Mouse (Mus musculus): ENCODE measurements around the gene Patl2.
"Not testable (repeated sequence)": the region's sequence is repeated elsewhere in the genome, so short reads cannot be mapped to it uniquely, and the experiment has no call there.

The Patl2 gene

DNA sequence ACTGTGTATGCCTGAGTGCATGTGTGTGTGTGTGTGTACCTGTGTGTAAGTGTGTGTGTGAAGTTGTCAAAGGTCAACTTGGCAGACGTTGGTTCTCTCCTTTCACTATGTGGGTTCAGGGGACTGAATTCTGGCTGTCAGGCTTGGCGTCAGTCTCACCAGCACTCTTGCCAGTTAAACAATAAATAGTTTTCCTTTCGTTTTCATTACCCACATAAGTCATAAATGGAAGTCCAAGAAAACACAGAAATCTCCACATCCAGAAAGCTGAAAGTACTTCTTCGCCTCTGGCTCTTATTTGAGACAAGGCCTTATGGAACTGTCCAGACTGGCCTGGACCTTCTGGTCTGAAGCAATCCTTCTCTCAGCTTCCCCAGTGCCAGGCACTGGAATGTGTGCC, 40.2 kb downstream of the Patl2 start:
- DNase-seq (ENCODE audit: extremely low spot score): no peak

DNA sequence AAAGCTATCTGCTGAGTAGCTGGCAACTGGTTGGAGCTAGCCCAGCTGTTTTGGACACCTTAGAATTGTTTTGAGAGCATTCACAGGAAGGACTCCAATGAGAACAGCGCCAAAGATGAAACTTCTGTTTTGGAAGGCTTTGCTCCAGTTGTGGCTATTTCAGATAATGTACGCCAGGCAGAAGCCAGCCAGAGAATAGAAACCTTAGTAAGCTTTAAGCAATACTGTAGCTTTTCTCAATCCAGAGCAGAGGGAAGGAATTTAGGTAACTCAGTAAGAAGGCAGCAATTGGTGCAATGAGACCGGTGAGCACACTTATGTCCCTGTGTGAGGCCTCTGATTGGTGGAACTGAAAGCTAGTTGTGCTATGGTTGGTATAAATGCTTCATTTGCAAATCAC, 42.9 kb downstream of the Patl2 start:
- DNase-seq (ENCODE audit: extremely low spot score): no peak

DNA sequence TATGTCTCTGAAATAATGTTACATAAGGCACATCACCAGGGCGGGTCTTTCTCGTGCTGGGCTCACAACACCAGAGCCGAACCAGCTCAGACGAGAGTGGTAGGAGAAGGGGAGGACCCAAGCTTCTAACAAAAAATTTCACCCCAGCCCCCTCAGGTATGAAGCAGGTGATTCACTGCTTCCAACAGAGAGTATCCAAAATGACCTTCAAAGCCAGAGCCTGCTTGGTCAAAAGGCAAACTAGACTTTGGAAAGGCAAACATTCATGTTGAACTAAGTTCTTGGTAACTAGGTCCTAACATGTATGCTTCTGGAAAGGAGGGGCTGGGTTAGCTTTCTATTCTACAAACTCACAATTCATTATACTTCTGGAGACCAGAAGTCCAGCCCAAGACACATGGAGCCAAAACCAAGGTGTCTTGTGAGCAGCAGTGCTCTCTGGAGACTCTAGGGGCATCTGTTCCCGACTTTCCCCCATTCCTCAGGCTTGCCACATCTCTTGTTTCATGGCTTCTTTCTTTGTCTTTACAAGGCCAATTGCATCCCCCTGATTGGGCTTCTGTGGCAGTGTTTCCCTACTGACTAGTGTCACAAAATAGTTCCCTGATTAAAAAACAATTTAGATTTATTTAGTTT, 44.5 kb downstream of the Patl2 start:
- no peak for DNase-seq (ENCODE audit: extremely low spot score)

DNA sequence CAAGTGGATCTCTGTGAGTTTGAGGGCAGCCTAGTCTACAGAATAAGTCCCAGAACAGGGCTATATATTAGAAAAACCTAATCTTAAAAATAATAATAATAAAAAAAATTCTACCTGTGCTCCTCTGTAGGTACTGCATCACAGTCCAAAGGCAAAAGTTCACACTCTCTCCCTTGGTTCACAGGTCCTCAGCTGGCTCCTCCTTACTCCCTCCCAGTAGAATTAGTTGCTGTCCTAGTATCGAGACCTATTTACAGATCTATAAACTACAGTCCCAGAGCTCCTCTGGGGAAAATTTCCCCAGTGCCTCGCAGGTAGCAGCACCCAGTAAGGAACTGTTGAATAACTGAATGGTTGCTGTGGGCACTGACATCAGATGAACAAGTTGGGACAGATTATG, 45.2 kb downstream of the Patl2 start:
- no peak for DNase-seq (ENCODE audit: extremely low spot score)

DNA sequence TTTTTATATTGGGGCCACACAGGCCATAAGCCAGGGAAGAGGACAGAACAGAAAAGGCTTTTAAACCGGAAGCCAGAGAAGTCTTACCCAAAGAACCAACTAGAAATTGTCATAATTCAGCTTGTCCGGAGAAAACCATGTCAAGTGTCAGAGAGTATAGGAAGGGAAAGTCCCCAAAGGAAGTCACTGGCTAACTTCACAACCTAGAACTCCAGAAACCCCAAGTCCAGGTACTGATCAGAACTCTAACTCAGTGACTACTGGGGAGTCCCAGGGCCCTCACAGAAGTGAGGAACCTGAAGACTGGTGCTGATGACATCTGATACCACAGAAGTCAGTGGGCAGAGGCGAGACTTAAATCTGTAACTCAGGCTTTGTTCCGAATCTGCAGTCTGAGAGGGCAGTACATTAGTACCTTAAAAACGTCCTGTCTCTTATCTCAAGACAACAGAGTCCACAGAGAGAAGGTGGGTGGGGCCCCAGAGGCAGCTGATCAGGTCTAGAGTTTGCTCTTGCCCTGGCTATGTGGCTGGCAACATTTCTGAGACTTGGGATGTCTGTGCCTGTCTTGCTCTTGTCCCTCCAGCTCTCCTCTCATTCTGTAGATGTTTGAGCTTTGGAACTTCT, 48.0 kb downstream of the Patl2 start:
- no peak for DNase-seq (ENCODE audit: extremely low spot score)

DNA sequence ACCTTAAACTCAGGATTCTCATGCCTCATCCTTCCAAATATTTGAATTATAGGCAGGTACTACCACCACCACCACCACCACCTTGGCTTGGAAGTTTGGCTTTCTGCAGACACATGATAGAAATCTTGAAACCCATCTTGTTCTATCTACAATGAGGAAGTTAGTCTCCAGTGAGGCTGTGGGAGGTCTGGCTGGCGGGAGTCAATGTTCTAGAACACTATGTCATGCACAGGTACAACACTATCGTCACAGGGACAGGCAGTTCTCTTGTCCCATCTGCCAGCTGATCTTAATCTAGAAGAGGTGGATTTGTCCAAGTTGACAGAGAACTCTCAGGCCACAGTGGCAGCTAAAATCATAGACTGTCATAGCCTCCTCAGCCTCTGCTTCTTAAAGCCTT, 53.4 kb downstream of the Patl2 start:
- no peak for DNase-seq (ENCODE audit: extremely low spot score)

DNA sequence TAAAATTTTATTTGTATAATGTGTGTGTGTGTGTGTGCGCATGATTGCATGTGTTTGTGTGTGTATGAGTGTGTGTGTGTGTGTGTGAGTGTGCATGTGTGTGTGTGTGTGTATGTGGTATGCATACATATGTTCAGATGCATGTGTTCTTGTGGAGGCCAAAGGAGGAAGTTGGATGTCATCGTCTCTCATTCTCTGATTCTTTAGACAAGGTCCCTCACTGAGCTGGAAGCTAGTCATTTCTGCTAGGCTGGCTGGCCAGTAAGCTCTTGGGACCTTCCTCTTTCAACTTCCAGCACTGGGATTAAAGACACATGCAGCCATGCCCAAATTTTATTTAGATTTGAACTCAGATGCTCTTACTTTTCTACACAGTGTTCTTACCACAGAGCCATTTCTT, 53.9 kb downstream of the Patl2 start:
- DNase-seq (ENCODE audit: extremely low spot score): no peak

DNA sequence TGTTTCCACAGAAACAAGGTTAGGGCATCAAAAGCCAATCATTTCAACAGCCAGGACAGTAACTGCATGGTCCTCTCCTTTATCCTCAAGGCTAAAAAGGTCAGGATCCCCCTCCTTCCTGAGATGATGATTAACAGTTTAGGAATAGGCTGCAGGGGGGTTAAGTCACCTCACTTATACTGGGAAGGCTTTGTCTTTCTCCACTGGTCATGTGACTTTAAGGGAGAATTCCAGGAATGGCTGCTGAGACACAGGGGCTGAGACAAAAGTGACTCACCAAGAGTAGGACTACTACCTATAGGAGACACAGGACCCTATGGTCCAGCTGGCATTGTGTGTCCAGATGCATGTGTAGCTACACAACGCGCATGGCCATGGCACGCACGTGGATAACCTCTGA, 58.4 kb downstream of the Patl2 start:
- no peak for DNase-seq (ENCODE audit: extremely low spot score)

DNA sequence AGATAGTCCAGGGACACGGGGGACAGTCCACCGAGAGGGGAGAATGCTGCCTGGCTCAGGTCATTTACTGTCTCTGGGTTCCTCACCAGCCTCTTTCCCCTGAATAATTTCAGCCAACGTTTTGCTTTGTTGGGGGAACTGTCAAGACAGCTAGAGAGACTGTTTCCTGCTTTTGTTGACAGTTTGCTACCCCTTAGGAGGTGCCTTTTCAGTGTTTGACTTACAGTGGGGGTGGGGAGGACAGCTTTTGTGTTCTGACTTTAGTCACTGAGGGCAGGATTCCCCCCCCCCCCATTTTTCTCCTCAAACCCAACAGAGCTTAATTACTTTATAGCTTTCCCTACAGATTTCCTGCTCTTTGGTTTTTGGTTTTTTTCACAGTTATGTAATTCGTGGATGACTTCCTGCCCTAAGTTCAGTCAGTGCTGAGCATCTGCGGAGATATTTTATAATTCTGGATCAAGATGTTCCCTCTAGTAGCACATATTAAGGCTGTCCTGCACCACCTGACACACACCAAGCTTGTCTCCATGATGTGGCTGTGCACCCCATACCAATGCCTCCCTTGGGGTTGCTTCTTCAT, 59.1 kb downstream of the Patl2 start:
- no peak for DNase-seq (ENCODE audit: extremely low spot score)

DNA sequence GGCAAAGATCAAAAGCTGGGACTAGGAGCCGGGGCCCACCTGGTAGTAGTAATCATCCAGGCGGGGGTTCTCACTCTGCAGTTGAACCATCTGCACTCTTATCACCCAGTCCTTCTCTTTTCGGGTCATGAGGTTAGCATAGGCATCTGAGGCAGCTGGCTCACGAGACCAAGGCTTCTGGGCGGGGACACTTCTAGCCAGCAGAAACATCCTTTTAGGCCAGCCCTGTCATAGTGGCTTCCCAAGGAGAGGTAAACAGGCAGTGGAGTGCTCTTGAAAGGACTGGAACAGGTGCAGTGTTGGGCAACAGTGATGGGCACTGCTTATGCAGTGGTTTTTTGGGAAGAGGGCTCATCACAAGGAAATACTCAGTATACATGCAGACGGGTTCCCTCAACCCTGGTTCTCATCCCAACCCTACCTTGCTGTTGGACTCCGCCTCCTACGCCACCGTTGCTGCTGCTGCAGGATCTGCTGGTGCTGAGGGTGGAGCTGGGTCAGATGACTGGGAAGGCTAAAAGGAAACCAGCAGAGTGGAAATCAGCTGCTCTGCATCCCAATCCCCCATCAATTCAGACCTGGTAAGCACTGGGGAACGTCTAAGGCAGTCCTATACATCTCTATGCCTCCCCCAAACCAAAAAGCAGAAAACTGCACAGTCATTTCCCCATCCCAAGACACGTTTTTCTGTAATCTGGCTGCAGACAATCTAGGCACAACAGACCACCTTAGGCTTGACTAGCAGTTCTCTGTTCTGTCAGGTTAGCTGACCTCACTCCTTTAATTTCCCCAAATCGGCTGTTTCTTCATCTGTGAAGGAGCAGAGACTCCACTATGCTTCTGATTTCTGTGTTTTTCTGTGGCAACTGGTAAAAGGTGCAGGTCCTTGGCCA, 60.1 kb downstream of the Patl2 start:
- DNase-seq (ENCODE audit: extremely low spot score): no peak

DNA sequence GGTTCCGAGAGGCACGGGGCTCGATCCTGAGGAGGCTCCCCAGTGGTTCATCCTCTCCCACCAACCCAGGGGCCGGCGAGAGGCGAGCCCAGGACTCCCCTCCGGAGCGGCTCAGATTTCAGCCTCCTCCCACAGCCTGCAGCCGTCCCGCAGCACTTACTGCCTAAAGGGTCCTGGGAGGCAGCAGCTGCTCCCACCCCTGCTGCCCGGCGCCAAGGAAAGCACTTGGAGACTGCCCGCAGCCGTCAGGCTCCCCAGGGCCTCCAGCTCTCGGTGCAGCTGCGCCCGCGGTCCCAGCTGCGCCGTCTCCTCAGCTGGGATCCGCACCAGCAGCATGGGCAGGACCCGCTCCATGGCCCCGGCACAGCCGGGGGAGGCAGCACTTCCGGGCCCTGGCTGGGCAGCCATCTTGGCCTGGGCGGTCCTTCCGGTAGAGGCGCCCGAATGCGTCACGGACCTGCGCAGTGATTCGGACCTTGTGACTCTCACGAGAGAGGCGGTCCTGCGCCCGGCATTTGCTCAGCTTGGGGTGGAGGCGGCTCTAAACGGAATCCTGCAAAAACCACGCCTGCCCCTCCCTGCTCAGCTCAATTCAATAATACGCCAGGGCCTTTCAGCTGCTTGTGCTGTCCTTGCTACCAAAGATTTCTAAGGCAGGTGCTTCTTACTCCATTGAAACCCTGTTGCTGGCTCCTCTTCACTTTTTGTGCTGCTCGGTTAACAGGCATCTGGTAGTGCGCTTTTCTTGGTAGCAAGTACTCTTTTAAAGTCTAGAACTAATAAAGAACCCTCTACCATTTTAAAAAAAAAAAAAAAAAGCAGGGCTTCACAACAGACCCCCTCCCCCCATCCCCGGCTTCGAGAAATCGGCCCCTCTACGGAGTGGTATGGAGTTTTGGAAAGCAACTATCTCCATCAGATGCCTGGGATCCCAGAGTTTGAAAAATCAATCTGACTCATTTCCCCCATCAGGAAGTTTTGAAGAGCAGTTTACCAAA, 67.7 kb downstream of the Patl2 start, which contains the start of gene Spg11:
Gene Spg11 (minus strand): TSS at position 426 of the 998 bp plus-strand sequence.
- DNase-seq (ENCODE audit: extremely low spot score): peak; percentile 96

DNA sequence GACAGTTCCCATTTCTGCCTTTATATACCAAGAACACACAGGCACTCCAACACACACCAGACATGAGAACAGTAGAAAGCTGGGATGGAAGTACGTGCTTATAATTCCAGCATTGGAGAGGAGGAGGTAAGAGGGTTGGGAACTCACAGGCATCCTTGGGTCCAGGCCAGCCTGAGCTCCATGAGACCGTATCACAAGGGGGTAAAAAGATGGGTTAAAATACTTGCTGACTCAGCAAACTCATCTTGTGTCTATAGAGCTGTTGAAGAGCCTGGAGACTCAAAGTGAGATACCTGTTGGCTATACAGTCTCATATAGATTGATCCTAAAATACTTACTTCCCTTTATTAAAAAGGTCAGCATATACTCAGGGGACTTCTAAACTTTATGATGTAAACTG, 69.1 kb downstream of the Patl2 start:
- no peak for DNase-seq (ENCODE audit: extremely low spot score)

DNA sequence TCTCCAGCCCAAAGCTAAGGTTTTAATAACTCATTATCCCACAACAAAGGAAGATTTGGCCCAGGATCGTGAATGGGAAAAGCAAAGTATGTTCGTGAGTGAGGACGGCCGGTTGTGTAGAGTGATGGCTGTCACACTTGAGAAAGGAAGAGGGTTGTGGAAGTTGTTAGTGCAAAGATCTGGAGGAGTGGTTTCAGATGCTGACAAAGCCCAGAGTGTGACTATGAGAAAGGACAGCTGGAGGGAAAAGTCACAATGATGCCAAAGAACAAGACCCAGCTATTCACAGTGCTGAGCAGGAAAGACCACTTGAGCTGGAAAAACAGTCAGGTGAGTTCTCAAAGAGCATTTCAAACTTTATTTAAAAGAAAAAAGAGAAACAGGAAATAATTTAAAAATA, 76.3 kb downstream of the Patl2 start:
- no peak for DNase-seq (ENCODE audit: extremely low spot score)

DNA sequence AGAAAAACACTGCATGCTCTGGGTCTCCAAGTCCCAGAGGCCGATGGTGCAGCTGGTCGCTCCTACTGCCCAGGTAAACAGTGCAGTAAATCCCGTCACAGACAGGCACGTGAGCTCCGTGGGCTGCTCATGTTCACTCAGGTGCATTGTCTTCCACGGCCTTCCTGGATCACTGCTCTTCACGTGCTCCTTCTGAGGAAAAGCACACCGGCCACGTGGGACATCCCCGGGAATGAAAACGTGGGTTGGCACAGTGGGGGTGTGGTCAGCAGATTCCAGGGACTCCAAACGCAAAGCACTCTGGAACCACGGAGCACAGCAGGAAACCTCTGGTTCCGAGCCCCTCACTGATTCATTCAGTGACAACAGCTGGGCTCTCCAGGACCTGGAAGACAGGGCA, 77.9 kb downstream of the Patl2 start:
- no peak for DNase-seq (ENCODE audit: extremely low spot score)

DNA sequence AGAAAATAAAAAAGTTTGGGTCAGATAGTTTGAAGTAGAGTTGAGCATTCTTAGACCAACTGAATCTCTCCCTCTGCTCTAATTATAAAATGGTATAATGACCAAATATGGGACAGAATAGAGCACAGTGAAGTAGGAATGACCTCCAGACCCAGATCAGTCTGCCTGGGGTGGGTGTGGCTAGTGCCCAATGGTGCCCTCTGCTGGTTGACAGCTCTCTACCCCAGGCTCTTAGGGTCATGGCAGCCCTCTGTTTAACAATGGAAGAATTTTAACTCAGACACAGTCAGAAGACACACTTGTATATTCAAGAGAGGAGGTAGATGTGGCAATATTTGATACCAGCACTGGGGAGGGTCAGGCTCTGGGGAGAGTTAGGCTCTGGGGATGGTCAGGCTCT, 83.9 kb downstream of the Patl2 start:
- no peak for DNase-seq (ENCODE audit: extremely low spot score)

DNA sequence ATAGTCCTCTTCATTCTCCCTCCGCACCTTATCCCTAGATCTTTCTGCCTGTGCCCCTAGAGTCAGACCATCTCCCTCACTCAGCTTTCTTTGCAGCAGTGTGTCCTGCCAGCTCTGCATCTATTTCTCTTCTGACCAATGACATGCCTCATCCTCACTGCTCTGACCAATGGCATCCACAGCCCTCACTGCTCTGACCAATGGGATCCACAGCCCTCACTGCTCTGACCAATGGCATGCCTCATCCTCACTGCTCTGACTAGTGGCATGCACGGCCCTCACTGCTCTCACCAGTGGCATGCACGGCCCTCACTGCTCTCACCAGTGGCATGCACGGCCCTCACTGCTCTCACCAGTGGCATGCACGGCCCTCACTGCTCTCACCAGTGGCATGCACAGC, 88.3 kb downstream of the Patl2 start:
- DNase-seq (ENCODE audit: extremely low spot score): not testable (repeated sequence)

DNA sequence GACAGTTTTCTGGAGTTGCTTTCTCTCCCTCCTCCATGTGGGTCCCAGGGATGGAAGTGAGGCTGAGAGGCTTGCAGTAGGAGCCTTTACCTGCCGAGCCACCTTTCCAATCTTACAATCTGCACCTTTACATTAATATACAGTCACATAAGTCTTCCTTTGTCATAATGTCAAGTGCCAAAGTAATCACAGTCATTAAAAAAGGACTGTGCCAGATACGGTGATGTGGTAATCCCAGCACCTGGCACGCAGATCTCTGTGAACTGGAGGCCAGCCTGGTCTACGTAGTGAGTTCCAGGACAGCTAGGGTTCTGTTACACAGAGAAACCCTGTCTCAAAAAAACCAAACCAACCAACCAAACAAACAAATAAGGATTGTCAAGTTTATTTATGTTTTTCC, 92.1 kb downstream of the Patl2 start:
- DNase-seq (ENCODE audit: extremely low spot score): no peak

DNA sequence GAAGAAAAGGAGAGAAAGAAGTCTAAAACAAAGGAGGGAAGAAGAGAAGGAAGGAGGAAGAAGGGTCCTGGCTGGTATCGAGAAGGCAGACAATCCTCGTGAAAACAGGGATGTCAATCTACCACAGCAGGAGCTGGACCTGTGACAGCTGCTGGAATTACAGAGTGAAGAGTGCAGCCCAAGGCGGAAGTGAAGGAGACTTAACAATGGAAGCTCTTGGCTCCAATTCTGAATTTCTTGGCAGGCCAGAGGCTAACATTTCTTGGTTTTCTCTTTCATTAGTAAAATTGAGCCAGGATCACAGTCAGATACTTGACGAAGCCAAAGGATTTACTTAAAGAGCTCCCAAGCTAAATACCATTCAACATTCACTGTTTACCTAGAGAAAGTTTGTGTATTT, 99.5 kb downstream of the Patl2 start:
- no peak for DNase-seq (ENCODE audit: extremely low spot score)

DNA sequence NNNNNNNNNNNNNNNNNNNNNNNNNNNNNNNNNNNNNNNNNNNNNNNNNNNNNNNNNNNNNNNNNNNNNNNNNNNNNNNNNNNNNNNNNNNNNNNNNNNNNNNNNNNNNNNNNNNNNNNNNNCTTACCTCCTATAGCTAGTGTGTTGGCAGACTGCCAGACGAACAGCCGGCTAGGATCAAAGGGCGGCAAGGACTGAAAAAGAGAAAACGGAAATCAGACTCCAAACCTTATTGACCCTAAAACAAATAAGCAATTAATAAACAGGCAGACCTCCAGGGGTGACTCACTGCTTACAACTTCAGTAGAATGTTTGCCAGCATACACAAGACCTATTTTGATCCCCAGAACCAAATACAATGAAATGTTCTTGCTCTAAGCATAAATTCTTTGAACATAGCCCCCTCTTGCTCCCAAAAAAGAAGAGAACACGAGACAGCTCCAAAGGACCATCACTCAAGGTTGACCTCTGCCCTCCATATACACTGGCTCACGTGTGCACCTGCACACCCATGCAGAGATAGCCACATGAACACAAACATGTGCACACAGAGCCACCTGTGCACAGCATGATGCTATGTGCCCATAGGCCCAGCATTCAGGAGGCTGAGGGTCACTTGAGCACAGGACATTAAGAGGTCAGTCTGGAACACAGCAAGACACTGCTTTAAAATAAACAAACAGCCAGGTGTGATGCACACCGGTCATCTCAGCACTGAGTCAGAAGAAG, 104.1 kb downstream of the Patl2 start:
- no peak for DNase-seq (ENCODE audit: extremely low spot score)
